Mouse (Mus musculus): ENCODE data around the gene Coa5.

Coa5 gene

GRCm38 (mm10) chr1:37368125-37368524 is 61.8 kb downstream of the Coa5 start:
- no peak for DNase-seq (ENCODE audit: low read depth, low spot score)
